Mouse (Mus musculus): Measurements from ENCODE around the gene Cdk15.

The Cdk15 gene

DNA sequence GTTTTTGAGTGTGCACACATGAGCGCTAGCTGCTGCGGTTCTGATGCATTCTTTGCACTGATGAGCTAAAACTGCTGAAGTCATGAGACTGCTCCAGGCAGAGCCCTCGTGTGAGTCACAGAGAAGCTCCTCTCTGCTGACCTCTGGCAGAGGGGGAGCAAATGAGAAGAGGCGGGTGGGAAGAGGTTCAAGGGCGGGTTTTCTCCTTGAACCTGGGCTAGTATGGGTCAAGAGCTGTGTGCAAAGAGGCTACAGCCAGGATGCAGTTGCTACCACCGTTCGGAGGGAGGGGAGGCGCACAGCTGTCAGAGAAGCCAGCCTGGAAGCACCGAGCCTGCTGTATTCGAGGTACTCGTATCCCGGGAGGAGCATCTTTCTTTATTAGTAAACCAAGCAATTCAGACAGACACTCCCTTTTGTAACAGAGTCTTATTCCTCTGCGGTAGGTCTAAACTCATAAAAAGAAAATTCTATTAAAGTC is at the start of gene Cdk15:
Cdk15 (plus strand) TSS at position 156 of the 481 bp plus-strand sequence.
- peak; percentile 65 for DNase-seq (ENCODE audit: low read depth, low spot score)

DNA sequence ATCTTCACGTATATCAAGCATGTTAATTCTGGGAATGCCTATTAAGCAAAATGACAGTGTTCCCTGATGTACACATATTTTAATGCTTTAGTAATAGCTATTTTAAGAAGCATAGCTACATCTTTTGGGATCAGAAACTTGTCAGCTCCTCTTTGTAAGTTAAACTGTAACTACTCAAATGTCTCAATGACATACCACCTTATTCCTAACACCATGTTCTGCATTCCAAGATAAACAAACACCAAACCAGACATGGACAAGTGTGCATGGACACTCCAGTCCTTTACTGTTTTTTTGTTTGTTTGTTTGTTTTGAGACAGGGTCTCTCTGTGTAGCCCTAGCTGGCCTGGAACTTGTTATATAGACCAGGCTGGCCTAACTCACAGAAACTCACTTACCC is 48.4 kb upstream of the Cdk15 start:
- no peak for DNase-seq (ENCODE audit: low read depth, low spot score)

DNA sequence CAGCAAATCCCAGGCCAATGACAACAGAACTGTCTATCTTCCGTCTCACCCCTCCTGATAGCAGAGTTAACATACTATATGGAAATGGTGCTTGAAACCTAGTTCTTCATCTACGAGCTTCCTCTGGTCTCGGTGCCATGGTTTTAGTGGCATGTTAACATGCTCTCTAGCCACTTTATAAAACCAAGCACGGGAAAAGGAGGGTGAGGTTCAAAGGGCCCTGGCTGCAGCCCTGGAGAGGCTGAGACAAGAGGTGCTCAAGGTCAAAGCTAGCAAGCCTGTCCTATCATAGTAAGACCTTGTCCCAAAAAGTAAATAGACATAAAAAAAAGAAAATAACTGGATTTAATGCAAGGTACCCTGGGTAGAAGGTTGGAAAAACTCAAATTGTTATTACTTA is 45.1 kb upstream of the Cdk15 start:
- no peak for DNase-seq (ENCODE audit: low read depth, low spot score)

DNA sequence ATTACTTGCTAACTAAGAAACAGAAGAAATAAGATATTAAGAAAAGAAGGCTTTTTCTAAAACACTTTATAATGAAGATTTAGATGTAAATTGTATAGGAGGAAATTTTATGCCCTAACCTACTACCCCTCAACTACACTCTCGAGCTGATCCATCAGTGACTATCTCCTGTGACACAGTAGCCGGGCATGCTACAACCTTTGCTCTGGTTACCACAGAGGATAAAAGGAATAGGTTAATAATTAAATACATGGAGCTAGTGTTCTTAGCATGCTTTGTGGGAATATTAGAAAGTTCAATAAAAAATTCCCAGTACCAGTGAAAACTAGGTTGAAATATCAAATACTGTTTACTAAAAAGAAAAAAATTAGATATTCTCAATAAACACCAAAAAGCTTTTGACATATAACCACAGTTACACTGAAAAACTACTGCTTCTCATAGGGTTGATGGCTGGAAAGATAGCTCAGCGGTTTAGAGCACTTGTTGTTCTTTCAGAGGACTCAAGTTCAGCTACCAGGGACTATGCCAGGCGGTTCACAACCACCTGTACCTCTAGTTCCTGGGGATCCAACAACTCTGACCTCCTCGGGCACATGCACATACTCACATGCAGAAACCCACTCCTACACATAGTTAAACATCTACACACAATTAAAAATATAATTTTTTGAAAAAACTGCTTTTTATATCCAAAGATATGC is 44.5 kb upstream of the Cdk15 start:
- no peak for DNase-seq (ENCODE audit: low read depth, low spot score)

DNA sequence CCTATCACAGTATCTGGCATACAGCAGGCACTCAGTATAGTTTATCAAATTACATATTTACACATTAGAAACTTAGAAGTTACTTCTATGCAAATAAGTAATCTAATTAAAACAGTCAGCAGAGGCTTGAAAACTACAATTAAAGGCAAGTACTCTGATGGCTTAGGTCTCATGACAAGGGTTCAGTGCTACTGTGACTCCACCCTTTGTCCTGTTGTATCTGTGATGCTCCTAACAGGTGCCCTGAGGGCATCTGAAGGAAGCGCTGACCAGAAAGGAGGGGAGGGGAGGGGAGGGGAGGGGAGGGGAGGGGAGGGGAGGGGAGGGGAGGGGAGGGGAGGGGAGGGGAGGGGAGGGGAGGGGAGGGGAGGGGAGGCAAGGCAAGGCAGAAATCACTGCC is 43.8 kb upstream of the Cdk15 start:
- peak; percentile 59 for DNase-seq (ENCODE audit: low read depth, low spot score)

DNA sequence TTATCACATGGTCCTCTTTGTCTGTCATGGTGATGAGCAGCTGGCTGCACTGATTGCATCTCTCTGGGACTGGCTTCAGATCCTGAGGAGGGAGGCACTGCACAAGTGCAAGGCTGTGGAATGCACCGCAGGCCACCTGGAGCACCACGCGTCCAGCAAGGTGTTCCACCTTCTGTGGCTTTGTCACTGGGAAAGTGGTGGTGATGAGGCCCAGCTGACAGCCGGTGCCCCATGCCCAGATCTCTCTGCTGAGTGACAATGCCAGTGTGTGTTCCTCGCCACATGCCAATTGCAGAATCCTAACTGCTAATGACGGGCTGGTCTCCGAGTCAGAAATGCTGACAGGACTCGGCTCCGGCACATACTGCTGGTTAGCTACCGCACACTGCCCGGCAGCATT is 41.3 kb upstream of the Cdk15 start:
- DNase-seq (ENCODE audit: low read depth, low spot score): no peak

DNA sequence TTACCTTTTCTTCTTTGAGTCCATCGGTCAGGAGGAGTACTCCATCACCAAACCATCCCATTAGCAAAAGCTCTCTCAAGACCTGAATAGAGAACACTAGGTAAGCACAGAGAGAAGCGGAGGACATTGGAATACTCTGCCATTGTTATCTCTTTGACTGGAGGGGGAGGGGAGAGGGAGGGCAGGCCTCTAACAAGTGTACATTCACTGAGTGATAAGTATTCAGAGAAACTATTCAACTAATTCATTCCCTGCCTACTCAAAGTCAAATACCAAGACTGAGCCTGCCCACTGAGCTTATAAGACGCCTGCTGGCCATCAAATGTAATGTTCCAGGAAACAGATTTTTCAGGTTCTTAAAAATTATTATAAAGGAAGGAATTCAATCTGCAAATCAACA is 36.3 kb upstream of the Cdk15 start:
- DNase-seq (ENCODE audit: low read depth, low spot score): peak; percentile 69

DNA sequence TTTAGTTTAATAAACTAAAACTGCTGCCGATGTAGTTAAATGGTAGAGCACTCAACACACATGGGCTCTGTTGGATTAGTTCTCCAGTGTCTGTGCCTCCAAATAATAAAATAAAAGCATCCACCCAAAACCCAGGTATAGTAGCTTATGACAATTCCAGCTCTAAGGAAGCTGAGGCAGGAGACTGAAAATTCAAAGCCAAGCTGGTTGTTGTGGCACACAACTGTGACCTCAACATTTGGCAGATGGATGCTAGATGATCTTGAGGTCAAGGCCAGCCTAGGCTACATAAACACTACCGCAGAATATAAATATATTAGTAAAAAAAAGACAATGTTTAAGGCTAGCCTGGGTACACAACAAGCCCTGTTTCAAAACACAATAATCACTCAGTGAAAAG is 35.1 kb upstream of the Cdk15 start:
- no peak for DNase-seq (ENCODE audit: low read depth, low spot score)

DNA sequence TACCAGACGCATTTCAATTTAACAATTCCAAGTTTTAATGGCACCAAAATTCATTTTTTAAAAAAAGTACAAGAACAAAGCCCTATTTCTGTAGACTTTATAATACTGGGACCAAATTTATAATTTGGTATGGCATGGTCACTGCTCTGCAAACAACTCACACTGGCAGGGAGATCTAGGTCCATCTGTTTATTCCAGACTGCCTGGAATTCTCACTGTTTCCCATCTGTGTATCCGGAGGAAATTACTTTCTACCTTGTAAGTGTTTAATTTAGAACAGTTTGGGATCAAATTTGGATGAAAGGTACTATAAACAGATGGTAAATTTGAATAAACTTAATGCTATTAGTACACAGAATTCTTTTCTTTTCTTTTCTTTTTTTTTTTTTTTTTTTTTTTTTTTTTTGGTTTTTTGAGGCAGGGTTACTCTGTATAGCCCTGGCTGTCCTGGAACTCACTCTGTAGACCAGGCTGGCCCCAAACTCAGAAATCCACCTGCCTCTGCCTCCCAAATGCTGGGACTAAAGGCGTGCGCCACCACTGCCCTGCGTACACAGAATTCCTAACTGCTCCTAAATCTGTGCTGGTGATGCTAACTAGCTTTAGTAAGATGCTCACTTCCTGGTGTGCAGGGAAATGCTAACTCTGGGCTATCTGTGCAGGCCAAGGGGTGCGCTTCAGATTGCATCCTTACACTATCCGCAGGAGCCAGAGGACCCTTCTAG is 34.4 kb upstream of the Cdk15 start:
- no peak for DNase-seq (ENCODE audit: low read depth, low spot score)

DNA sequence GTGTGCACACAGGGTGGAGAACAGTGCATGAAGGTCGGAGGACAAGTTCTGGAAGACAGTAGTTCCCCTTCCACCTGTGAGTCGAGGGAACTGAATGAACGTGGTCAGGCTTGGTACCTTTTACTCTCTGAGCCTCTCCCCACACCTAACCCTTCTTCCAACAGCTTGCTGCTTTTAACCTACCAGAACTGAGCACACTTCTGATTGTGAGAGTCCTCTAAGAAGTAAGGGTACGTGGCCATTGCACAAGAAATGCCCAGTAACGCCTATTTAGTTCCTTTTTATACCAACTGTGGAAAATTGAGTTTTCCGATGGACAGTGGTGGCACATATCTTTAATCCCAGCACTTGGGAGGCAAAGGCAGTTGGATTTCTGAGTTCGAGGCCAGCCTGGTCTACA is 28.2 kb upstream of the Cdk15 start:
- DNase-seq (ENCODE audit: low read depth, low spot score): no peak

DNA sequence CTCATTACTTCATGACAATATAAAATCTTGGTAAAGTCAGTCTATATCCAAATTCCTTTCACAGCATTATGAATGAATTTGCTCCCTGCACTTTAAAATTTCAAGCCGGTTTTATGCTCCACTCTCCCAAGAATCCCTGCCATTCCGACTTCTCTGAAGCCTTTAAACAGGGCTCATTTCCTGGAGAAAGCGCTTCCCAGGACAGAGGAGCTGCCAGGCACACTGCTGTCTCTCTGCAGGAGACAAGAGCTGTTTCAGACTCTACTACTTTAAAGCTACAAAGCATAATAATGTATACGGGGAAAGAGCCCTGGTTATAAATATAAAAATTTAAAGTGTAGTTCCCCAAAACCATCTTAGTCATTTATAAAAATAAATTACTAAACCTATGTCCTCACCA is 27.5 kb upstream of the Cdk15 start:
- DNase-seq (ENCODE audit: low read depth, low spot score): no peak

DNA sequence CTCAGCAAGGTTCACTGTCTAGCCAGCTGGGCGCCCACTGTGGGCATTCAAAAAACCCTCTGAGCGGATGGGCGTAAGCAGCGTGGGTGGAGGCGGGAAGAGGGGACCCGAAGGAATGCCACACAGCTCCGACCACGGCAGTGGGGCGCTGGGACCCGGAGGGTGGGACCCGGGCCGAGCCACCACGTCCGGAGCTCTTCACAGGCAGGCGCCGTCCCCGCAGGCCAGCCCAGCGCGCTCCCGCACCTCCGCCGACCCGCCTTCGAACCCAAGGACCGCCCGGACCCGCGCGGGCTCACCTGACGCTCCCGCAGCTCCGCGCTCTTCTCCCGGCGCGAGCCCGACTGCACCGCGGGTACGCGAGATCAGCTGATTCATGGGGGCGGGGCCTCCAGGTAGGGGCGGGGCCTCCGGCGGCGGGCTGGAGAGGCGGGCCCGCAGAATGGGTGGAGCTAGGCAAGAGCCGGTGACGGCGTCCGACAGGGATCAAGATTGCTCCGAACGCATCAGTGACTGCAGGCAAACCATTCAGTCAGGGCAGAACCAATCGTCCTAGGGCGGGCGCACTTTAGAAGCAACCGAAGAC is 19.8 kb upstream of the Cdk15 start, which contains the start of gene Als2:
Als2 (minus strand) TSS at position 376 of the 586 bp plus-strand sequence.
- peak; percentile 98 for DNase-seq (ENCODE audit: low read depth, low spot score)

DNA sequence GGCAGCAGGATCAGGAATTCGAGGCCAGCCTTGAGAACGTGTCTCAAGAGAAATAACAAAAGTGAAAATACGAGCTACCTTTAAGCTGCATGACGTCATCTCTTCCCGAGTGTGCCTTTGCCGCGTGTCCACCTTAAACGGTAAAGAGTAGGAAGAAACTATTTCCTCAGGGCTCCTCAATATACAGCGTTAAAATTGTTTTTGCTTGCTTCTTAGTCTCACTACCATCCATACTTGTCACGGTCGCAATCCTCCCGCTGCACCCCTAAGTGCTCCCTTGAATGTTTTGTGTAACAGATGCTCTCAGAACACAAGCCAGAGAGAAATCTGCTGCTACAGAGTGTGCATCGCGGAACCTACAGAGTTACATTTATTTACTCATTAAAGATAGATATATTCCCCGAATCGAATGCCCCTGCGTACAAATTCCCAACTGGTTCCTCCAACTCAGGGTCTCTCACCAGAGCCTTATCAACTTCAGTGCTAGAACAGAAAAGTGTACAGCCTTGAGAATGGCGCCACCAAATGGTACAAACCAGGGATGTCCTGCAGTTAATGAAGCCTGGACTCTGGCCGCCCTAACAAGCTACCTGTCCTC is 19.0 kb upstream of the Cdk15 start:
- DNase-seq (ENCODE audit: low read depth, low spot score): peak; percentile 80

DNA sequence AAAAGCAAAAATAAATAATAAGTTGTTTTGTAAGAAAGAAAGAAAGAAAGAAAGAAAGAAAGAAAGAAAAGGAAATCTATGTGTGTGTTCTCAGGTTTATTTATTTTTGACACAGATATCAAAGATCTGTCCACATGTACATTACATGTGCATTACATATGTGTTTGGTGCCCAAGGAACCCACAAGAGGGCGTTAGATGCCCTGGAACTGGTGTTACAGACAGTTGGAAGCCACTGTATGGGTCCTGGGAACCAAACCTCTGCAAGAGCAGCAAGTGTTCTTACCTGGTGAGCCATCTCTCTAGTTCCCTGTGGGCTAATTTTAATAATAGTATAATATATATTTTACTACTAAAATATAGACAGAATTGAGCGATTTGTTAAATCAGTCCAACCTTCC is 12.9 kb upstream of the Cdk15 start:
- peak; percentile 64 for DNase-seq (ENCODE audit: low read depth, low spot score)

DNA sequence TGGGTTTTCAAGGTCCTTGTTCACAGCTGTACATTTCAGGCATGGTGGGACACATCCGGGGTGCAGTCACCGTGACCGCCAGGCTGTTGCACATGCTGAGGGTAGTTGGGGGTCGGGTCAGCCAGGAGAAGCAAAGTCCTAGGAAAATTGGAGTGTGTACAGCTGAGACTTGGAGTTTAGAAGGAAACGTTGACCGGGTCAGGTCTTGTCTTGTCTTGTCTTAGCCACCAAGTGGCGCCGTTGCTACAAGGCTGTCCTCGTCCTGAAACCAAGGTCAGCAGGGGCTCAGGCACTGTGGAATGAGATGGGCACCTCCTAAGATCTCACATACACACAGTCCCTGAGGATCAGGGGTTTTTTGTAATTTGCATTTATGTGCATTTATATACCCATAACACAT is 9.1 kb upstream of the Cdk15 start:
- DNase-seq (ENCODE audit: low read depth, low spot score): peak; percentile 79

DNA sequence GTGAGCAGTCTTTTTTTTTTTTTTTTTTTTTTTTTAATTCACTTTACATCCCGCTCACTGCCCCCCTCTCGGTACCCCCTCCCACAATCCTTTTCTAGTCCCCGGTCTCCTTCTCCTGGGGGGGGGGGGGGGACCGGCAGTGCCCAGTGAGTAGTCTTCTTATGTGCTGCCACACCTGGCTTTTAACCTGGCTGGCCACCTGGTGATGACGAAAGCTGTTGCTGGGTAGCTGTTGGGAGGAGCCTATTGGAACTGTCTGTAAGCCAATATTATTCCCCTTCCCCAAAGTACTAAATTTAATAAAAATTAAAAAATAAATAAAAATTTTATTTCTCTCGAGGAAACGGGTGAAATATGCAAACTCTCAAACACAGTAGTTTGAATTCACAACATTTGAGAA is 3.9 kb upstream of the Cdk15 start:
- no peak for DNase-seq (ENCODE audit: low read depth, low spot score)

DNA sequence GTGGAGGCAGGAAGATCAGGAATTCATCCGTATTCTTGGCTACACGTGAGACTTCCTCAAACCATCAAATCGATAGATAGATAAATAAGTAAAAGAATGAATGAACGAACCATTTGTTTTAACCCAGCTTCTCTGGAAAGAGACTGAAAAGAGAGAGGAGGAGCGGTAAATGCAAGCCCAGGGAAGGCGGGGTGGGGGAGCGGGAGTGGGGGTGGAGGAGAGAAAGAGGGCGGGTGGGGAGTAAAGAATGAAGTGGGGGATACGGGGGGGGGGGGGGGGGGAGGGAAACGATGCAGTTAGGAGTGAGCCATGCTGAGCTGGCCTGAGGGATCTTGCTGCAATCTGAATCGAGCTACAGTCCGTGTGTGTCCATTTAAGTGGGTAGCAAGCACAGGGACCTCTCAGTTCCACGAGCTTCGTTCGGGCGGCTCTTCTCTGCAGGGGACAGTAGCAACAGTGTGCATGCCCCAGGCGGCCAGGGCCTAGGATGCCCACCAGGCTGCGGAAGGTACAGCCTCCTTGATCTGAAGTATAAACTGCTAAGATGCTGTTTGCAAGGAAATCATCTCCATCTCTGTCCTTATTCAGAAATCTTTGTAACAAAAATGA is 3.3 kb upstream of the Cdk15 start:
- DNase-seq (ENCODE audit: low read depth, low spot score): no peak

DNA sequence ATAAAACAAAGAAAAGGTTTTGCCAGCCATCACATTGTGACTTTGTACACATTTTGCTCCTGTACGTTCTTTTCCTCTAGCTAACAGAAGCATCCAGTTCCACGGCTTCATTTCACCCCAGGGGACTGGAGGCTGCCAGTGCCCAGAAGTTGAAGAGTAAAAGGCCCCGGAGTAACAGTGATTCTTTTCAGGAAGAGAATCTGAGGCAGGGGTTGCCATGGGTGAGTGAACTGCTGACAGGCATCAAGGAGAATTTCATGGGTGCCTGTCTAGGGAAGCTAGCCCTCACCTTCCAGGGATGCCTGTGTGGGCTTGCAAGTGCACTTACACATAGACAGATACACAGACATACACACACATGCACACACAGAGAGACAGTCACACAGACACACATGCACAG is 1.0 kb downstream of the Cdk15 start:
- DNase-seq (ENCODE audit: low read depth, low spot score): no peak

DNA sequence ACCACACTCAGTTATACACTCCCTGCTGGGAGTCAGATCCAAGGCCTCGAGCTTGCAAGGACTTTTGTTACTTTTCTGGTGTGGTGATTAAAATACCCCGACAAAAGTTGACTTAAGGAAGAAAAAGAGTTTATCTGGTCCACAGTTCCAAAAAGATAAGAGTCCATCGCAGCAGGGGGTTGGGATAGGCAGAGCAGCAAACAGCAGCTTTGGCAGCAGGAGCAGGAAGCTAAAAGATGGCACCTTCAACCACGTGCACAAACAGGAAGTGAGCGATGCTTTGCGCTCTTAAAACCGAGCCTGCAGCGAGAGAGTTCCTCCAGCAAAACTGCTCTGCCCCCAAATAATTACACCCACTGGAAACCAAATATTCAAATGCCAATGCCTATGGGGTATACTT is 12.2 kb downstream of the Cdk15 start:
- peak; percentile 23 for DNase-seq (ENCODE audit: low read depth, low spot score)

DNA sequence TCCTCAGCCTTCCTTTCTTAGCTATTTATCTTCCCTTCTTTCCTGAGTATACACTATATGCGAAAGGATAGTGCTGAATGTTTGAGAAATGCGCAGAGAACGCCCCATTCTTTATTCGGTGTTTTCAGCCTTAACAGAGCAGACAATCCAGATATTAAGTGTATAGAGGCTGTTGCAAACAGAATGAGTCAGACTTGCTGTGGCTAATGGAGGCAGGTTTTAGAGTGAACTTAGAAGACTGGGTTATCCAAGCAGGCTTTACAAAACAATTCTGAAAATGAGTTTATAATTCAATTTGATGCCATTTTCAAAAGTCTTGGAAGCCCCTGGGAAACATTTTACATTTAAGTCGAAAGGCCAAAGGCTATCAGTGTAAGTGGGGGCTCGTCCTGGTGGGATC is 12.8 kb downstream of the Cdk15 start:
- no peak for DNase-seq (ENCODE audit: low read depth, low spot score)

DNA sequence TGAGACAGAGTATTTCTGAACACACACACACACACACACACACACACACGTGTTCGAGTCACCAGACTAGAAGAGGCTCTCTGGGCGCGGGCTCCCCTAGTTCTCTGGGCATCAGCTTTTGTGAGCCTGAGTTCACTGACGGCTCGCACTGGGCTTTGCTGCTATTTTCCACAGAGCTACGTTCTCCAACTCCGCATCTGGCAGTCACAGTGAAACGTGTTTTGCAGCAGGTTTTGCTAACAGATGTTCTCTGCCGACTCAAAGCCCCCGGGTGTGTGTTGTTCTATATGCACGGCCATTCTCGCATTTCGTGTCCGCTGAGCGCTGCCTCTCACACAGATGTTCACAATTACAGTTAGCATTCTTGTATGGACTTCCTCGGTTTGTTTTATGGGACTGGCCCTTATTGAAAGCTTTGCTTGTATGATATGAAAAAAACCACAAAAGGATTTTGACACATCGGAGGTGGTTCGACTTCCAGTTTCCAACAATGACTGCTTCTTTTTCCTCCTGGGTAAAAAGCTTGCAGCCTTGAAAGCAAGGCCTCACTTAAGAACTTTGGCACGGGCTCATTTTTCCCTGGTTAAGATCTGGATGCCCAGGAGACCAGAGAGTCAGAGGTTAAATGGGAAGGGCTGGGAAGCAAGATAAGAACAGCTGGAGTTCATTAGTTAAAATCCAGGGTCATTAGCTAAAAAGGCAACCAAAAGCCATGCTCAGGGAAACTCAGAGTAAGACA is 13.4 kb downstream of the Cdk15 start:
- DNase-seq (ENCODE audit: low read depth, low spot score): no peak

Measured in ZHBTc4 (cell line).